Mouse (Mus musculus): ENCODE results near the gene Mtch1. TPM values are rescaled to one million over a fixed set of nuclear protein-coding genes. Genes with fewer than 3 reads are reported as not detected.

Mtch1 gene
- polyA plus RNA-seq, 1 experiment, result 741 TPM

- Histone ChIP-seq H3K4me2 (ENCODE audit: low read depth) (no peak overlapping the region), H3ac (ENCODE audit: control insufficient read depth, insufficient read length) (no peak overlapping the region), H3K79me2 (ENCODE audit: control insufficient read depth, insufficient read depth) (no peaks in the 10 kb centered on the region), H3K4me3 (no peak overlapping the region), H3K36me3 (ENCODE audit: control insufficient read depth, insufficient read depth) (no peaks in the 10 kb centered on the region), H3K27me3 (ENCODE audit: control insufficient read depth, insufficient read depth, insufficient read length) (no peaks in the 10 kb centered on the region)
- TF ChIP-seq E2F4 (IDR thresholded peaks at IDR 0.05; ENCODE audit: insufficient read depth), result no peak
- TF ChIP-seq MAX (IDR thresholded peaks at IDR 0.05; ENCODE audit: low read depth), result no peak
- TF ChIP-seq USF1 (IDR thresholded peaks at IDR 0.05; ENCODE audit: low read depth), result no peak
- no peak for TF ChIP-seq TCF3 (IDR thresholded peaks at IDR 0.05; ENCODE audit: insufficient read length, low read depth)
- TF ChIP-seq TCF12 (IDR thresholded peaks at IDR 0.05; ENCODE audit: insufficient read depth, poor library complexity, severe bottlenecking), result no peak
- TF ChIP-seq REST (IDR thresholded peaks at IDR 0.05; ENCODE audit: insufficient read depth, insufficient read length), result no peak
These were observed 24.1 kb downstream of the Mtch1 start for GRCm38 (mm10) chr17:29323625-29324024.

GRCm38 (mm10) chr17:29322603-29322962, 25.2 kb downstream of the Mtch1 start:
- TF ChIP-seq CEBPB (IDR thresholded peaks at IDR 0.05; ENCODE audit: insufficient read depth, poor library complexity, severe bottlenecking) (no peak), SRF (IDR thresholded peaks at IDR 0.05; ENCODE audit: control insufficient read depth, insufficient read length, low read depth) (no peak), USF1 (IDR thresholded peaks at IDR 0.05; ENCODE audit: low read depth) (no peak), POLR2A (IDR thresholded peaks at IDR 0.05; ENCODE audit: insufficient read length, low read depth) (no peak), TCF12 (IDR thresholded peaks at IDR 0.05; ENCODE audit: insufficient read depth, poor library complexity, severe bottlenecking) (no peak)
- no peak overlapping the region for H3ac ChIP-seq (ENCODE audit: control insufficient read depth, insufficient read length)
- no peak overlapping the region for H3K4me3 ChIP-seq
- H3K4me2 ChIP-seq (ENCODE audit: low read depth), result no peak overlapping the region
- no peaks in the 10 kb centered on the region for H3K36me3 ChIP-seq (ENCODE audit: control insufficient read depth, insufficient read depth)
- no peaks in the 10 kb centered on the region for H3K27me3 ChIP-seq (ENCODE audit: control insufficient read depth, insufficient read depth, insufficient read length)
- no peaks in the 10 kb centered on the region for H3K79me2 ChIP-seq (ENCODE audit: control insufficient read depth, insufficient read depth)

- no peaks in the 10 kb centered on the region for H3K27me3 ChIP-seq (ENCODE audit: control insufficient read depth, insufficient read depth, insufficient read length)
- H3K4me2 ChIP-seq (ENCODE audit: low read depth), result no peak overlapping the region
- no peaks in the 10 kb centered on the region for H3K79me2 ChIP-seq (ENCODE audit: control insufficient read depth, insufficient read depth)
- no peak overlapping the region for H3ac ChIP-seq (ENCODE audit: control insufficient read depth, insufficient read length)
- H3K4me3 ChIP-seq, result no peak overlapping the region
- no peak for TF ChIP-seq MYOG (IDR thresholded peaks at IDR 0.05; ENCODE audit: control insufficient read depth in 1 of 3, insufficient read depth in 1 of 3, insufficient read length in 2 of 3, low read depth in 2 of 3)
- TF ChIP-seq TCF12 (IDR thresholded peaks at IDR 0.05; ENCODE audit: insufficient read depth, poor library complexity, severe bottlenecking), result no peak
- no peak for TF ChIP-seq POLR2A (IDR thresholded peaks at IDR 0.05; ENCODE audit: insufficient read length, low read depth)
- no peak for TF ChIP-seq POLR2AphosphoS2 (IDR thresholded peaks at IDR 0.05; ENCODE audit: insufficient read length, low read depth)
- TF ChIP-seq SRF (IDR thresholded peaks at IDR 0.05; ENCODE audit: control insufficient read depth, insufficient read length, low read depth), result no peak
- TF ChIP-seq MYOD1 (IDR thresholded peaks at IDR 0.05; ENCODE audit: control insufficient read depth in 1 of 3, insufficient read length in 2 of 3, low read depth in 2 of 3), result no peak
- no peak for TF ChIP-seq MAX (IDR thresholded peaks at IDR 0.05; ENCODE audit: low read depth)
- TF ChIP-seq REST (IDR thresholded peaks at IDR 0.05; ENCODE audit: insufficient read depth, insufficient read length), result no peak
- TF ChIP-seq USF1 (IDR thresholded peaks at IDR 0.05; ENCODE audit: low read depth), result no peak
- TF ChIP-seq E2F4 (IDR thresholded peaks at IDR 0.05; ENCODE audit: insufficient read depth), result no peak
- TF ChIP-seq CEBPB (IDR thresholded peaks at IDR 0.05; ENCODE audit: insufficient read depth, poor library complexity, severe bottlenecking), result no peak
- TF ChIP-seq TCF3 (IDR thresholded peaks at IDR 0.05; ENCODE audit: insufficient read length, low read depth), result no peak
- H3K36me3 ChIP-seq (ENCODE audit: control insufficient read depth, insufficient read depth), result no peaks in the 10 kb centered on the region
These were observed 25.8 kb downstream of the Mtch1 start for GRCm38 (mm10) chr17:29321765-29322602.

- Histone ChIP-seq H3K4me2 (ENCODE audit: low read depth) (no peak overlapping the region), H3K36me3 (ENCODE audit: control insufficient read depth, insufficient read depth) (no peaks in the 10 kb centered on the region), H3K27me3 (ENCODE audit: control insufficient read depth, insufficient read depth, insufficient read length) (no peaks in the 10 kb centered on the region), H3K4me3 (no peak overlapping the region), H3ac (ENCODE audit: control insufficient read depth, insufficient read length) (no peak overlapping the region), H3K79me2 (ENCODE audit: control insufficient read depth, insufficient read depth) (no peaks in the 10 kb centered on the region)
- TF ChIP-seq TCF3 (IDR thresholded peaks at IDR 0.05; ENCODE audit: insufficient read length, low read depth) (no peak), MAX (IDR thresholded peaks at IDR 0.05; ENCODE audit: low read depth) (no peak), SRF (IDR thresholded peaks at IDR 0.05; ENCODE audit: control insufficient read depth, insufficient read length, low read depth) (no peak)
These were observed 27.7 kb downstream of the Mtch1 start for GRCm38 (mm10) chr17:29319881-29320639.

GRCm38 (mm10) chr17:29319476-29319875, 28.3 kb downstream of the Mtch1 start:
- no peaks in the 10 kb centered on the region for H3K36me3 ChIP-seq (ENCODE audit: control insufficient read depth, insufficient read depth)
- TF ChIP-seq REST (IDR thresholded peaks at IDR 0.05; ENCODE audit: insufficient read depth, insufficient read length), result no peak
- no peak for TF ChIP-seq USF1 (IDR thresholded peaks at IDR 0.05; ENCODE audit: low read depth)
- no peak for TF ChIP-seq TCF3 (IDR thresholded peaks at IDR 0.05; ENCODE audit: insufficient read length, low read depth)
- no peak for TF ChIP-seq POLR2A (IDR thresholded peaks at IDR 0.05; ENCODE audit: insufficient read length, low read depth)
- TF ChIP-seq TCF12 (IDR thresholded peaks at IDR 0.05; ENCODE audit: insufficient read depth, poor library complexity, severe bottlenecking), result no peak
- no peak for TF ChIP-seq POLR2AphosphoS2 (IDR thresholded peaks at IDR 0.05; ENCODE audit: insufficient read length, low read depth)
- no peak for TF ChIP-seq MYOD1 (IDR thresholded peaks at IDR 0.05; ENCODE audit: control insufficient read depth in 1 of 3, insufficient read length in 2 of 3, low read depth in 2 of 3)
- TF ChIP-seq MYOG (IDR thresholded peaks at IDR 0.05; ENCODE audit: control insufficient read depth in 1 of 3, insufficient read depth in 1 of 3, insufficient read length in 2 of 3, low read depth in 2 of 3), result no peak
- no peak for TF ChIP-seq E2F4 (IDR thresholded peaks at IDR 0.05; ENCODE audit: insufficient read depth)
- TF ChIP-seq SRF (IDR thresholded peaks at IDR 0.05; ENCODE audit: control insufficient read depth, insufficient read length, low read depth), result no peak
- no peak for TF ChIP-seq MAX (IDR thresholded peaks at IDR 0.05; ENCODE audit: low read depth)
- TF ChIP-seq CEBPB (IDR thresholded peaks at IDR 0.05; ENCODE audit: insufficient read depth, poor library complexity, severe bottlenecking), result no peak
- H3K79me2 ChIP-seq (ENCODE audit: control insufficient read depth, insufficient read depth), result no peaks in the 10 kb centered on the region
- no peaks in the 10 kb centered on the region for H3K27me3 ChIP-seq (ENCODE audit: control insufficient read depth, insufficient read depth, insufficient read length)
- H3K4me2 ChIP-seq (ENCODE audit: low read depth), result no peak overlapping the region
- no peak overlapping the region for H3K4me3 ChIP-seq
- H3ac ChIP-seq (ENCODE audit: control insufficient read depth, insufficient read length), result no peak overlapping the region

All from myocyte (in vitro differentiated cells).